In the genomic region with DNA sequence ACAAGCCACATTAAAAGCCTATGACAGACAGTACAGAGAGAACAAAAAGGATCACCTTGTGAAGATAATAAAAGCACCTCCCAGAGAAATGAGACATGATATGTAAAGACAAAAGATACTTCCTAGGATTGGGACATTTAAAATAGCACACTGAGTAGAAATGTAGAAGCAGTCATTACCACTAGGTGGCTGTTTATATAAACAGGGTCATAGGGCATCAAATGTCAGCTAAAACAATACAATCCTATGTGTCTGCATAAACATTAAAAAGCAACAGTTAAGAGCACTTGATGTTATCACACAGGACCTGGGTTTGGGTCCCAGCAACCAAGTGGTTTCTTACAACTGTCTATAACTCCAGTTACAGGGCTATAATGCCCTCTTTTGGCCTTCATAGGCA, we compare ENCODE assay signal across 1 mouse cellular context.
TF ChIP-seq lines count a peak whose summit lies in the region.

No protein-coding gene starts in this region.

TF ChIP-seq in MEL, 35 proteins besides CTCF, POLR2A, EP300 and RAD21:
- peak; percentile 38; the same call in 1 of the 2 replicates for TF ChIP-seq SIN3A (IDR thresholded peaks at IDR 0.05; ENCODE audit: low read length)
- no peak for TF ChIP-seq ZC3H11A (IDR thresholded peaks at IDR 0.05; ENCODE audit: low read depth, low read length)
- no peak for TF ChIP-seq ETS1 (IDR thresholded peaks at IDR 0.05; ENCODE audit: low read depth, low read length)
- no peak for TF ChIP-seq TBP (IDR thresholded peaks at IDR 0.05; ENCODE audit: low read depth, low read length)
- TF ChIP-seq SMC3 (IDR thresholded peaks at IDR 0.05; ENCODE audit: low read depth, low read length), result 0 out of 2 replicates have a peak, but pooled peaks have one; percentile 31
